Mouse (Mus musculus): Measurements from ENCODE around the gene Lrrfip2.

DNA sequence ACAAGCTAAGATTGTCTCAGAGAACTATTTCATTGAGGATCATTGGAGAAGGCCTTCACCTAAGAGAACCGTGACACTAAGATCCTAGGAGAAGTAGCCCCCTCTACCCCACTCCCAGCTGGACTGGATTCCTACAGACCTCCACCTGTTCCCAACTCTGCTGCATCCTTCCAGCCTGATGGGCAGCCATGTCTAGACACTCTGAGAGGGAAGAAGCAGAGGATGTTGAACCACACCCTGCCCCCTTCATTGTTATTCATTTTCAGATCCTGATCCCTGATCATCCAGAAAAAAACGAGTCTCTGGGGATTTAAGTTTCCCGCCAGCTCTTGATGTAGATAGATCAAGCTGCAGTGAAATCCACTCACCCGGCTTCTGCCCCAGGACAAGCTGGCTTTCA lies 44.4 kb upstream of the Lrrfip2 start:
- TF ChIP-seq CTCF (IDR thresholded peaks at IDR 0.05; ENCODE audit: low read depth, low read length) (no peak), POLR2A (IDR thresholded peaks at IDR 0.05; ENCODE audit: extremely low read depth, insufficient read depth, low read length) (no peak)

Measured in liver, adult 2 months (tissue).